Mouse (Mus musculus) layer of hippocampus, adult 11-12 months (tissue): ENCODE data around the gene Dock4.

ENCODE experiments used
- DNase-seq: peaks from one replicate; pipeline ENCODE4 v3.0.0; 2022; ENCODE audit warnings: low spot score

The Dock4 gene

DNA sequence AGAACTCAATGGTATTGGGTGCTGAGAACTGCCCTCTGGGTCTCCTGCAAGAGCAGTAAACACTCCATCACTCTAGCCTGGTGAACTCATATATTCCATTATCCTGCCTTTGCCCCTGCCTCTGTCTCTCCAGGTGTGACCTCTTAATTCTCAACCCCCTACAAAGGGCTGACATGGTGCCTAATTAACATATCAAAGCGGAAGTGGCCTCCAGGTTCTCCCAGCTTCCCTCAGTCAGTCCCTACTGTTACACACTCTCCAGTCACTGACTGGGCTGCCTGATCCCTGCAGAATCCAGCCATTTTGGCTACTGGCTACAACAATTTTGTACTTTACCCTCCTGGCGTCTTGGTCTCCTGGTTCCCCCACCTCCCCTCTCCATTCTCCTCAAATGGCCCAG lies 441.7 kb downstream of the Dock4 start:
- no peak for DNase-seq

DNA sequence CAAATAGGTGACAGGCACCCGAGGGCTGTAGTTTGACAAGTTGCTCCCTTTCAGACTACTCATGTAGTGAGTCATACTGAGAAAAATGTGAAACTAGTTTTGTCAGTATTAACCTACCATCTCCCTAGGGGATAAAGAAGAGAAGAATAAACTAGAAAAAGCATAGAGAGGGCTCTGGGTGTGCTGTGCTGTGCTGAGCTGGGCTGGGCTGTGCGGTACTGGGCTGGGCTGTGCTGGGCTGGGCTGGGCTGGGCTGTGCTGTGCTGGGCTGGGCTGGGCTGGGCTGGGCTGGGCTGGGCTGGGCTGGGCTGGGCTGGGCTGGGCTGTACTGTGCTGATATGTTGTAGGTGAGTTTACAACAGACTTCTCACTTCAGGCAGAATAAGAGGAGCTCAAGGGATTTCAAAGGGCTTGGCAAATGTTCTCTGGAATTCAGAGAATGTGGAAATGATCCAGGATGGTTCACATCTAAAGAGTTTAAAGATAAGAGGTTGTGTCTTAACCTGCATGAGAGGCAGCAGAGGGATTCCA lies 442.6 kb downstream of the Dock4 start:
- no peak for DNase-seq

DNA sequence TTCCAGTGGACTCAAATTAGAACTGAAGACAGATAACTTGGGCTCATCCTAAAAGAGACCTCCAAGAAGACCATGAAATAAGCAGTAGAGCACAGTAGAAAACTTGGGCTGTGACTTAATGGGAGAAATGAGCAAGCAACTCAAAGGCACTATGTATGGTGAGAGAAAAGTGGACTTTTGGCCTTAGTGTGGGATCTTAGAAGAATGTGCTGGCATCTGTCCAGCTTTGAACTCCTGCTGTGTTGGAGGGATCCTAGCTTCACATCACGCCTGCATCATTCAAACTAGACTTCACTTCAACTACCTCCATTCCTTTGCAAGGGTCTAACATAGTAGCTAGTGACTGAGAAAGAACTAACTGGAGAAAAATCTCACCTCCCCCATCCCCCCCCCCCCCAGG lies 443.1 kb downstream of the Dock4 start:
- DNase-seq, result no peak

DNA sequence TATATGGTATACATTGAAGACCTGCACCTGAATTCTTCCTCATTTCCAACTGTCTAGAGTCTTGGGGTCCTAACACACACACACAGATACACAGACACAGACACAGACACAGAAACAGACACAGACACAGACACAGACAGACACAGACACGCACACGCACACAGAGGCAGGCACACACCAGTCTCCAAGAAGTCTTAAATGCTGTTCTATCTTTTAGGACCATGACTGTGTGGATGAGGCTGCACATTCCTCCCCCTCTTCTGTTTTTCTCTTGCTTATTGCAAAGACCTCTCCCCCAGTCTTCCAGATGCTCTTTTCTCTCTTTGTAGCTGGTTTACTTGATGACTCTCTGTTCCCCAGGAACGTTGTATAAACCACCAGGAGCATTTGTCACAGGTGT lies 443.8 kb downstream of the Dock4 start:
- DNase-seq, result no peak

DNA sequence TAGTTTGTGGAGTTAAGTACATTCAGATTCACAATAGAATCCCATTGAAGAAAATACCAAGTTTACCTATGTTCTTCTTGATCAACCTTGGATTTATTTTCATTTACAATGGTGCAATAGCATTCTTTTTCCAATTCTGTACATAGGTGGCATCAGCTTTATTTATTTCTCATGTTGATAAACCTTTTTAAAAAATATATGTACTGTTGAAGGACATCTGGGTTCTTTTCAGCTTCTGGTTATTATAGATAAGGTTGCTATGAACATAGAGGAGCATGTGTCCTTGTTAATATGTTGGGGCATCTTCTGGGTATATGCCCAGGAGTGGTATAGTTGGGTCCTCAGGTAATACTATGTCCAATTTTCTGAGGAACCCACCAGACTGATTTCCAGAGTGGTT lies 445.4 kb downstream of the Dock4 start:
- no peak for DNase-seq

GRCm38 (mm10) chr12:40893741-40894140 lies 448.0 kb downstream of the Dock4 start:
- DNase-seq, result no peak

DNA sequence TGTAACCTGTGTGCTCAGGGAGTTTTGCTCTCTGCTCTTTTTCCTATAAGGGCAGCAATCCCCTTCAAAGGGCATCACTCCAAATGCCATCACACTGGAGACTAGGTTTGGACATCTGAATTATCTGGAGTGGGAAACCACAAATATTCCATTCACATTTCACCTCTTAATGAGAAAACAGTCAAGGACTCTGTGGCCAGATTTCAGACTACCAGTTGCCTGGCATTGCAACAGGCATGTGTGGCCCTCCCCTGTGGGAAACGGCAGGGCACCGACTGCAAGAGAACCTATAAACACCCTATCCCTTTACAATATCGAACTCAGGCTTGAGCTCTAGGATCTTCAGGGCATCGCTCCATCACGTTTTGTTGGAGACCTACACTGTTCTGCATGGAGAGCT lies 448.9 kb downstream of the Dock4 start:
- no peak for DNase-seq
